Mouse (Mus musculus): Measurements from ENCODE around the gene Higd2a. TPM values are rescaled to one million over a fixed set of nuclear protein-coding genes. Genes with fewer than 3 reads are reported as not detected.

Gene Higd2a
- polyA plus RNA-seq (2014; fragmentation: Nextera tagmentation; extraction: Ambion mirVana), result 166 and 167 TPM in 2 replicates

DNA sequence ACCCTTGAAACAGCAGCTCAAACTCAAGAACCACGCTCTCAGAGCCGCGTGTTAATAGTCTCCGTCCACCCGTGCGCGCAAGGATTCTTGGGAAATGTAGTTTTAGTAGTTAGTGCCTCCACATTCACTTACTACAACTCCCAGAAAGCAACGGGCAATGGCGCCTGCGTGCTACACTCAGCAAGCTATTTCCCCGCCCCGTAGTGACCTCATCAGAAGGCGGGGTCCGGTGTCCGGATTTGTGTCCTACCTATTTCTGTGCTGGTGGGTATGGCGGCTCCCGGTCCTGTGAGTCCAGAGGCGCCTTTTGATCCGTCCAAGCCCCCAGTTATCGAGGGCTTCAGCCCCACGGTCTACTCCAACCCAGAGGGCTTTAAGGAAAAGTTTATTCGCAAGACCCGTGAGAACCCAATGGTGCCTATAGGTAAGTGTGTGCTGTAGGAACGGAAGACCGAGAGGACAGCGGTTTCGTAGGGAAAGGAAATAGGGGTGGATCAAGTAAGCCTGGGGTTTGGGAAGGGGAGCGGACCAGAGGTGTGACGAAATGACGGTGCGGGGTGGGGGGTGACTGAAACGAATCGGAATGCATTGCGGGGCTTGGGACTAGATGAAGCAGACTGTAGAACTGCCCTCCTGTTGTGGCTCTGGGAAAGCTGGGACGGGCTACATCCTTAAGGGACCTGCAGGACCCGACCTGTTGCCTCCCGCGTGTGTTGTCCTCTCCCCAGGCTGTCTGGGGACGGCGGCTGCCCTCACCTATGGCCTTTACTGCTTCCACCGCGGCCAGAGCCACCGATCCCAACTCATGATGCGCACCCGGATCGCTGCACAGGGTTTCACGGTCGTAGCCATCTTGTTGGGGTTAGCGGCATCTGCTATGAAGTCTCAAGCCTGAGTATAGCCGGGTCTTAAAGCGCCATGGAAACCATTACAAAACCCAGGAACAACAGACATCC, at the start of gene Higd2a, which contains the start of gene Nop16:
TSS of gene Higd2a (plus strand) at position 212 of the 956 bp plus-strand sequence.
TSS of gene Nop16 (minus strand) at position 95 of the 956 bp plus-strand sequence.
- no peaks in the 10 kb centered on the region for H3K9me3 ChIP-seq (ENCODE audit: control insufficient read depth, low read length)
- WGBS, result under 1% methylated on average over 51 of the region's 51 CpGs

DNA sequence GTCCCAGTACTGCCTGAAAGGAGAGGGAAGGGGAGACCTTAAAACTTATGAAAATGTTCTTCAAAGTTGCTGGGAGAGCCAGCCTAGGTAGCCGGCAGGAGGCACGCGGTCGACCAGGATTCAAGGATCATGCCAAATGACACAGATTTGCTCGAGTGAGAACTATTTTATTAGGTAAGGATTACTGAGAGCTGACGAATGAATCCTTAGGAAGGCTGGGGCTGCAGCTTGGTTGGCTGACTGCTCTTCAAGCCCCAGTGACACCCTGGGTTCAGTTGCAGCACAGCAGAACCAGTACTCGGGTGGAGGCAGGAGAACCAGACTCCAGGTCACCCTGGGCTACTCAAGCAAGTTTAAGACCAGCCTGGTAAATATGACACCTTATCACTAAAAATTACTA, 42.0 kb upstream of the Higd2a start:
- ATAC-seq (ENCODE audit: low FRiP score) (no peak), DNase-seq (ENCODE audit: low spot score) (no peak)
- Histone ChIP-seq H3K27ac (ENCODE audit: low read depth, low read length) (no peak overlapping the region), H3K4me2 (replicated peaks; ENCODE audit: low read depth, low read length) (no peak overlapping the region), H3K9me3 (ENCODE audit: control insufficient read depth, low read length) (no peaks in the 10 kb centered on the region), H3K27me3 (ENCODE audit: control insufficient read depth, insufficient read depth, low read length) (no peaks in the 10 kb centered on the region), H3K4me3 (ENCODE audit: low read depth, low read length) (no peak overlapping the region), H3K36me3 (ENCODE audit: control insufficient read depth, insufficient read depth, low read length) (0 out of 2 replicates have a peak, but pooled peaks cover 8% of the 10 kb centered on the region), H3K9ac (ENCODE audit: low read depth, low read length) (no peak overlapping the region), H3K4me1 (replicated peaks; ENCODE audit: control insufficient read depth, insufficient read depth, low read length) (no peaks in the 10 kb centered on the region)
- 91% methylated on average over 7 of the region's 7 CpGs for WGBS

More for the DNA sequence above, at the start of gene Higd2a, which contains the start of gene Nop16:
- peak; percentile 98 for ATAC-seq (ENCODE audit: low FRiP score)
- Histone ChIP-seq H3K4me3 (ENCODE audit: low read depth, low read length) (peak within 1 kb of the TSS; percentile 75), H3K4me2 (replicated peaks; ENCODE audit: low read depth, low read length) (peak within 1 kb of the TSS; percentile 74), H3K36me3 (ENCODE audit: control insufficient read depth, insufficient read depth, low read length) (no peaks in the 10 kb centered on the region), H3K27me3 (ENCODE audit: control insufficient read depth, insufficient read depth, low read length) (no peaks in the 10 kb centered on the region), H3K4me1 (replicated peaks; ENCODE audit: control insufficient read depth, insufficient read depth, low read length) (no peaks in the 10 kb centered on the region), H3K9ac (ENCODE audit: low read depth, low read length) (peak within 1 kb of the TSS; percentile 76), H3K27ac (ENCODE audit: low read depth, low read length) (peak within 1 kb of the TSS; percentile 19)
- peak; percentile 99 for DNase-seq (ENCODE audit: low spot score)

DNA sequence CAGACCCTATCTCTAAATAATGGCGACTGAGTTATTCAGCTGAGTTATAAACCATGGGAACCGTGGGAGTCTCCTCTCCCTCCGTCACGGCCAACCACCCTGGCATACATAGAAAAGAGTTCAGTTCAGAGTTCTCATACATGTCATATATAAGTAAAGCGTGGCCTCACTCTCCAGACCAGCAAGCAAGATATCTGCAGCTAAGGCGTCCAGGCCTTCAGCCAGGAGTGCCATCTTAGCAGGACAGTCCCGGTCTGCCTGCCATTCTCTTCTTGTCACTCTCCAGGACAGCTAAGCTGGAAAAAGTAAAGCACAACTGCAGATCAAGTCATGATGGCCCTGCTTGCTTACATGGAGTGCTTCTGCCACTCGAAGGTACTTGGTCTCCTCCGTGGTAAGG, 33.8 kb upstream of the Higd2a start:
- H3K4me3 ChIP-seq (ENCODE audit: low read depth, low read length), result no peak overlapping the region
- no peak for DNase-seq (ENCODE audit: low spot score)
- no peak overlapping the region for H3K4me2 ChIP-seq (replicated peaks; ENCODE audit: low read depth, low read length)
- no peaks in the 10 kb centered on the region for H3K27me3 ChIP-seq (ENCODE audit: control insufficient read depth, insufficient read depth, low read length)
- no peak overlapping the region for H3K9ac ChIP-seq (ENCODE audit: low read depth, low read length)
- H3K36me3 ChIP-seq (ENCODE audit: control insufficient read depth, insufficient read depth, low read length), result peaks cover 9% of the 10 kb centered on the region; the same call in 1 of the 2 replicates
- H3K27ac ChIP-seq (ENCODE audit: low read depth, low read length), result no peak overlapping the region
- H3K4me1 ChIP-seq (replicated peaks; ENCODE audit: control insufficient read depth, insufficient read depth, low read length), result no peaks in the 10 kb centered on the region
- ATAC-seq (ENCODE audit: low FRiP score), result no peak
- 91% methylated on average over 9 of the region's 9 CpGs for WGBS
- no peaks in the 10 kb centered on the region for H3K9me3 ChIP-seq (ENCODE audit: control insufficient read depth, low read length)

DNA sequence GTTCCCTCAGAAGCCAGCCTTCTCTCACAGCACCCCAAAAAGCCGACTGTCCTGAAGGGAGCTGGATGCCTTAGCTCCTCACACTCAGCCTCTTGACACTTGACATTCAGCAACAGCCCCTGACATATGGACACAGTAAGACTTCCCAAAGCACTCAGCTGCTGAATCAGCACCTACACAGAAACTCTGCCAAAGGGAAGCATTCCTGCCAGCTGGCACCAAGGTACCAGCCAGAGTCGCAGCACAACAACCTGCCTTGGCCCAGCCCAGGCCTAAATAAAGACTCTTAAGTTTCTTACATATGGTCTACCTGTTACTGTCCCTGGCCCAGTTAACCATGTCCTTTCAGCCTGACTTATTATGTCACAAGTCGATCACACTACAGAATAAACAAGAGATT, 33.2 kb upstream of the Higd2a start:
- no peak for ATAC-seq (ENCODE audit: low FRiP score)
- H3K27me3 ChIP-seq (ENCODE audit: control insufficient read depth, insufficient read depth, low read length), result no peaks in the 10 kb centered on the region
- H3K4me1 ChIP-seq (replicated peaks; ENCODE audit: control insufficient read depth, insufficient read depth, low read length), result no peaks in the 10 kb centered on the region
- DNase-seq (ENCODE audit: low spot score), result no peak
- no peak overlapping the region for H3K4me2 ChIP-seq (replicated peaks; ENCODE audit: low read depth, low read length)
- no peak overlapping the region for H3K4me3 ChIP-seq (ENCODE audit: low read depth, low read length)
- H3K36me3 ChIP-seq (ENCODE audit: control insufficient read depth, insufficient read depth, low read length), result peaks cover 9% of the 10 kb centered on the region; the same call in 1 of the 2 replicates
- no peak overlapping the region for H3K27ac ChIP-seq (ENCODE audit: low read depth, low read length)
- H3K9me3 ChIP-seq (ENCODE audit: control insufficient read depth, low read length), result no peaks in the 10 kb centered on the region
- no peak overlapping the region for H3K9ac ChIP-seq (ENCODE audit: low read depth, low read length)
- whole genome bisulfite sequencing, result 93% methylated on average over 3 of the region's 3 CpGs

DNA sequence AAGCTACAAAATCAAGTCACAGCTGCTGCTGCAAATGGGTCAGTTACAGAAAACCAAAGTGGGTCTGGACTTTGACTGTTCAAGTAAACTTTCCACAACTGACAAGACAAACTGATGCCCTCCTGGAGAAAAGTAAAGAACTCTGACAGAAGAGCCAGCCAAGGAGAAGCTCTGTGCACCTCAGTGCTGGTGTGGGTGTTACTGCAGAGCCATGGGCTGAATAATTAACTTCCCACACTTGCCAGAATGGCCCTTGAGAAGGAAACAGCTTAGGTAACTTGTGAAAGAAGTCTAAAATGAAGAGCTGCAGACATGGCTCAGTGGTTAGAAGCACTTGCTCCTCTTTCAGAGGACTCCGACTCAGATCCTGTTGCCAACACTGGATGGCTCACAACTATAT, 32.4 kb upstream of the Higd2a start:
- DNase-seq (ENCODE audit: low spot score) (no peak), ATAC-seq (ENCODE audit: low FRiP score) (no peak)
- Histone ChIP-seq H3K4me1 (replicated peaks; ENCODE audit: control insufficient read depth, insufficient read depth, low read length) (no peaks in the 10 kb centered on the region), H3K4me2 (replicated peaks; ENCODE audit: low read depth, low read length) (no peak overlapping the region), H3K27me3 (ENCODE audit: control insufficient read depth, insufficient read depth, low read length) (no peaks in the 10 kb centered on the region), H3K4me3 (ENCODE audit: low read depth, low read length) (no peak overlapping the region), H3K9ac (ENCODE audit: low read depth, low read length) (no peak overlapping the region), H3K36me3 (ENCODE audit: control insufficient read depth, insufficient read depth, low read length) (peaks cover 7% of the 10 kb centered on the region; the same call in 1 of the 2 replicates), H3K9me3 (ENCODE audit: control insufficient read depth, low read length) (no peaks in the 10 kb centered on the region), H3K27ac (ENCODE audit: low read depth, low read length) (no peak overlapping the region)
- 95% methylated on average over 1 of the region's 1 CpGs for WGBS

DNA sequence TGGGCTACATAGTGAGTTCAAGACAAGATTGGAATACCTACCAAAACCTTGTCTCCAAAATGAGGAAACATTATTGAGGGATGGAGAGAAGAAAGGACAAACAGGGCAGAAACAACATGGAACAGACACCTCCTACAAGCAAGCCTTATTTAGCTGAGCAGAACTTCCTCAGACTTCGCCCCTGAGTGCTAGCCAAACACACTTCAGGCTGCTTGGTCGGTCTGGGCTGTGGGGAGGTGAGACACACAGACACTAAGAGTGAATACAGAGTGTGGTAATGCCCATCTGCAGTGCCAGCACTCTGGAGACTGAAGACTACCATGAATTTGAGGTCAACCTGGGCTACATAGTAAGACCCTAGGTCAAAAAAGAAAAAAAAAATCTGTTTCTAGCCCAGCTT, 30.4 kb upstream of the Higd2a start:
- Histone ChIP-seq H3K36me3 (ENCODE audit: control insufficient read depth, insufficient read depth, low read length) (peaks cover 4% of the 10 kb centered on the region; the same call in 1 of the 2 replicates), H3K27ac (ENCODE audit: low read depth, low read length) (no peak overlapping the region), H3K4me1 (replicated peaks; ENCODE audit: control insufficient read depth, insufficient read depth, low read length) (no peaks in the 10 kb centered on the region), H3K4me2 (replicated peaks; ENCODE audit: low read depth, low read length) (no peak overlapping the region), H3K4me3 (ENCODE audit: low read depth, low read length) (no peak overlapping the region), H3K27me3 (ENCODE audit: control insufficient read depth, insufficient read depth, low read length) (no peaks in the 10 kb centered on the region), H3K9ac (ENCODE audit: low read depth, low read length) (no peak overlapping the region), H3K9me3 (ENCODE audit: control insufficient read depth, low read length) (no peaks in the 10 kb centered on the region)
- ATAC-seq (ENCODE audit: low FRiP score), result no peak
- no peak for DNase-seq (ENCODE audit: low spot score)
- 98% methylated on average over 2 of the region's 2 CpGs for WGBS

DNA sequence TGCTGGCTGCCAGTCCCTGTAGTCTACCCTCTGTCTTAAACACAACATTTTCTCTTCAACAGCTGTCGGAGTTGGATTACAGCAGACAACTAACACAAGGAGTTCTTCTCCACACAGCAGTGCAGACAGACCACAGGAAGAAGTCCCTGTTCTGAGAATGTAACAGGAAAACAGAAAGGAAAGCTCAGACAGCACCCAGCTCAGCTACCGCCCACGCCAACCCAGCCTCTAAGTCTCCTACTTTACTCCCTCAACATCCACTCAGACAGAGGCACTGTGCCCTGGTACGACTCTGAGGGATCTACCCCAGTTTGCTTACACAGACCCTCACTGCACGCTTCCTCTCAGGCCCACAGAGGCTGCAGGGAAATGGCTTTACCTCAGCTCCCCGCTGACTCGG, 29.4 kb upstream of the Higd2a start:
- H3K4me2 ChIP-seq (replicated peaks; ENCODE audit: low read depth, low read length), result no peak overlapping the region
- 95% methylated on average over 7 of the region's 7 CpGs for WGBS
- no peak overlapping the region for H3K9ac ChIP-seq (ENCODE audit: low read depth, low read length)
- H3K9me3 ChIP-seq (ENCODE audit: control insufficient read depth, low read length), result no peaks in the 10 kb centered on the region
- no peak overlapping the region for H3K4me3 ChIP-seq (ENCODE audit: low read depth, low read length)
- H3K4me1 ChIP-seq (replicated peaks; ENCODE audit: control insufficient read depth, insufficient read depth, low read length), result no peaks in the 10 kb centered on the region
- no peaks in the 10 kb centered on the region for H3K27me3 ChIP-seq (ENCODE audit: control insufficient read depth, insufficient read depth, low read length)
- ATAC-seq (ENCODE audit: low FRiP score) (no peak), DNase-seq (ENCODE audit: low spot score) (no peak)
- no peak overlapping the region for H3K27ac ChIP-seq (ENCODE audit: low read depth, low read length)
- peaks cover 4% of the 10 kb centered on the region; the same call in 1 of the 2 replicates for H3K36me3 ChIP-seq (ENCODE audit: control insufficient read depth, insufficient read depth, low read length)

DNA sequence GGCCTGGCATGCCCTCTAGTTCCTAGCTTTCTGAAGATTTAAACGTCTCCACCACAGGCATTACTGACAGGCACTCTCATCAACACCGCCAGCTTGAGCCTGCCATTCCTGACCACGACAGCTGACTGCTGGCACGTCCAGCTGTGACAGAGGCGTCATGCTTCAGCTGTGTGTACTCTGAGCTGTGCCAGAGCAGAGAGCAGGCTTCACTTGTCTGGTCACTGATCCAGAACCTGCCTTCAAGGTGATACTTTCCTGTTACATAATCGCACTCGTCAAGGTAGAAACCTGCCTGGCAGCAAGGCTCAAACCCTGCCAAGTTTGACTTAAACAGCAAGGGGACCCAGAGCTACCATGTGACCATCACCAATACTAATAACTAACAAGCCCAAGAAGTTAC, 27.4 kb upstream of the Higd2a start:
- 85% methylated on average over 7 of the region's 7 CpGs for WGBS
- no peaks in the 10 kb centered on the region for H3K27me3 ChIP-seq (ENCODE audit: control insufficient read depth, insufficient read depth, low read length)
- no peak overlapping the region for H3K4me3 ChIP-seq (ENCODE audit: low read depth, low read length)
- no peak for DNase-seq (ENCODE audit: low spot score)
- H3K4me2 ChIP-seq (replicated peaks; ENCODE audit: low read depth, low read length), result no peak overlapping the region
- H3K9me3 ChIP-seq (ENCODE audit: control insufficient read depth, low read length), result no peaks in the 10 kb centered on the region
- no peak overlapping the region for H3K27ac ChIP-seq (ENCODE audit: low read depth, low read length)
- no peak overlapping the region for H3K9ac ChIP-seq (ENCODE audit: low read depth, low read length)
- ATAC-seq (ENCODE audit: low FRiP score), result no peak
- H3K4me1 ChIP-seq (replicated peaks; ENCODE audit: control insufficient read depth, insufficient read depth, low read length), result no peaks in the 10 kb centered on the region
- H3K36me3 ChIP-seq (ENCODE audit: control insufficient read depth, insufficient read depth, low read length), result peaks cover 4% of the 10 kb centered on the region; the same call in 1 of the 2 replicates

All from hindbrain, embryonic 11.5 days (tissue).